Mouse (Mus musculus): ENCODE measurements at regions not wholly inside any gene's neighbourhood (a gene's known extent, or its start where the extent isn't known, plus 50 kb on each side); places are given as distances from the start of the nearest gene placed in this dataset.

DNA sequence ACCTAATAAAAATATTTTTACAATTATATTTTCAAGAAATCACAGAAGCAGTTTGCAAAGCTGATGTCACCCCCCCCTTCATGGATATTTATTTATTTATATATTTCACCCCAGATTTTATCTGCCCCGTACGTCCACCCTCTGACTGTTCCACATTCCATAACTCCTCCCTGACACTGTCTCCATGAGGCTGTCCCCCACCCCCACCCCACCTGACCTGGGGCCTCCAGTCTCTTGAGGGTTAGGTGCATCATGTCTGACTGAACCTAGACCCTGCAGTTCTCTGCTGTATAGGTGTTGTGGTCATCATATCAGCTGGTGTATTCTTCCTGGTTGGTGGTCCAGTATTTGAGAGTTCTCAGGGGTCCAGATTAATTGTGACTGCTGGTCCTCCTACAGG lies 1083.9 kb upstream of the Cadm2 start:
- no peaks in the 10 kb centered on the region for H3K36me3 ChIP-seq (replicated peaks; ENCODE audit: control insufficient read depth, insufficient read depth, low read length)
- H3K4me3 ChIP-seq (ENCODE audit: low read depth, low read length) = no peak overlapping the region
- WGBS = 79% methylated on average over 2 of the region's 2 CpGs
- no peaks in the 10 kb centered on the region for H3K4me1 ChIP-seq (ENCODE audit: control insufficient read depth, insufficient read depth)
- H3K27me3 ChIP-seq (ENCODE audit: control insufficient read depth, insufficient read depth, low read length) = no peaks in the 10 kb centered on the region
- ATAC-seq (ENCODE audit: insufficient read depth, low read depth) = no peak
- no peak overlapping the region for H3K9ac ChIP-seq (replicated peaks; ENCODE audit: low read depth, low read length)
- no peaks in the 10 kb centered on the region for H3K9me3 ChIP-seq (replicated peaks; ENCODE audit: control insufficient read depth, low read length)
- TF ChIP-seq EP300 (IDR thresholded peaks at IDR 0.05; ENCODE audit: low read depth) (no peak), CTCF (IDR thresholded peaks at IDR 0.05; ENCODE audit: low read depth) (no peak)
- H3K4me2 ChIP-seq (ENCODE audit: low read depth, low read length) = no peak overlapping the region
- DNase-seq (ENCODE audit: low spot score) = no peak
- H3K27ac ChIP-seq (ENCODE audit: low read depth) = no peak overlapping the region

DNA sequence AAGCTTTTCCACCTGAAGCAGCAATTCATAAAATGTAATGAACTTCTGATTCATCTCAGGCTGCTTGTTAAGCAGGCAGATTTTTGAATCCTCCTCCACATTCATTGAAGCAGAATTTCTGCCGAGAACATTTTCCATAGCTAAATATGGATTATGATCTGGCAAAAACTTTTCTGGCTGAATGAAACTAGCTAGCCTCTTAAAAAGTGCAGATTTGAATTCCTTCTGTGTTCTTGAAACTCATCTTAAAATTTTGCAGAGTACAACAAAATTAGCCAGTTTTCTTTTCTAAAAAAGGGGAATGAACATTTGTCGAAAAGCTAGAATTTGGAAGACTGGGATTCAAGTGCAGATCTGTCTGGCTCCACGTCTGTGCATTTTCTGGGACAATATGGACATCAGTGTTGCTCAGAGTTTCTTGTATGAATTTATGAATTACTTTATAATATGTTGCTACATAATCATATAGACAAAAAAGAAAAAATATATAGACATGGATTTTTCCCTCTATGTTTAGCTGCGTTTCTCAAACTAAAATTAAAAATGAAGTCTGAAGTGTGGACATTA lies 1046.3 kb upstream of the Cadm2 start:
- no peaks in the 10 kb centered on the region for H3K27me3 ChIP-seq (ENCODE audit: control insufficient read depth, insufficient read depth, low read length)
- no peak overlapping the region for H3K4me3 ChIP-seq (ENCODE audit: low read depth, low read length)
- ATAC-seq (ENCODE audit: insufficient read depth, low read depth) = no peak
- H3K36me3 ChIP-seq (replicated peaks; ENCODE audit: control insufficient read depth, insufficient read depth, low read length) = no peaks in the 10 kb centered on the region
- no peak overlapping the region for H3K27ac ChIP-seq (ENCODE audit: low read depth)
- no peak for DNase-seq (ENCODE audit: low spot score)
- no peak overlapping the region for H3K9ac ChIP-seq (replicated peaks; ENCODE audit: low read depth, low read length)
- no peak for TF ChIP-seq CTCF (IDR thresholded peaks at IDR 0.05; ENCODE audit: low read depth)
- TF ChIP-seq EP300 (IDR thresholded peaks at IDR 0.05; ENCODE audit: low read depth) = no peak
- no peak overlapping the region for H3K4me2 ChIP-seq (ENCODE audit: low read depth, low read length)
- H3K4me1 ChIP-seq (ENCODE audit: control insufficient read depth, insufficient read depth) = no peaks in the 10 kb centered on the region
- WGBS = 77% methylated on average over 4 of the region's 4 CpGs
- no peaks in the 10 kb centered on the region for H3K9me3 ChIP-seq (replicated peaks; ENCODE audit: control insufficient read depth, low read length)

DNA sequence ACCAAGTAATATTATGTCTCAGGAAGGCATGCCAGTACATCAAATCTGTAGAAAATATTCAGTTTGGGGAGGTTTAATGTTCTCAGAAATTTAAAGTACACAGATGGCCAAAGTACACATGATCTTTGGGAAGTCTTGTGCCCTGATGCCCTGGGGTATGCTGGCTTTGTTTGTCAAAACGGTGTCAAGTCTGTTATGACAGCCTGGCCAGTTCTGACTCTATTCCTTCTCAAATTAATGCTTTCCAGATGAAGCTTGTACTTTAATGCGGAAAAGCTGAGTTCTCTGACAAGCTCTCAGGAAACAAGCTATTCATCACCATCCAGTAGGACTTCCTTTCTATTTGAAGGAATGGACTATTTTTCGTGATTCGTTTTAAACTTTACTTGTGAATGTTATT lies 1037.7 kb upstream of the Cadm2 start:
- WGBS = 51% methylated on average over 4 of the region's 4 CpGs
- Histone ChIP-seq H3K9ac (replicated peaks; ENCODE audit: low read depth, low read length) (no peak overlapping the region), H3K27ac (ENCODE audit: low read depth) (no peak overlapping the region), H3K27me3 (ENCODE audit: control insufficient read depth, insufficient read depth, low read length) (no peaks in the 10 kb centered on the region), H3K4me3 (ENCODE audit: low read depth, low read length) (no peak overlapping the region), H3K36me3 (replicated peaks; ENCODE audit: control insufficient read depth, insufficient read depth, low read length) (no peaks in the 10 kb centered on the region), H3K4me1 (ENCODE audit: control insufficient read depth, insufficient read depth) (no peaks in the 10 kb centered on the region), H3K9me3 (replicated peaks; ENCODE audit: control insufficient read depth, low read length) (no peaks in the 10 kb centered on the region), H3K4me2 (ENCODE audit: low read depth, low read length) (no peak overlapping the region)
- TF ChIP-seq EP300 (IDR thresholded peaks at IDR 0.05; ENCODE audit: low read depth) (no peak), CTCF (IDR thresholded peaks at IDR 0.05; ENCODE audit: low read depth) (no peak)
- DNase-seq (ENCODE audit: low spot score) = no peak
- no peak for ATAC-seq (ENCODE audit: insufficient read depth, low read depth)

DNA sequence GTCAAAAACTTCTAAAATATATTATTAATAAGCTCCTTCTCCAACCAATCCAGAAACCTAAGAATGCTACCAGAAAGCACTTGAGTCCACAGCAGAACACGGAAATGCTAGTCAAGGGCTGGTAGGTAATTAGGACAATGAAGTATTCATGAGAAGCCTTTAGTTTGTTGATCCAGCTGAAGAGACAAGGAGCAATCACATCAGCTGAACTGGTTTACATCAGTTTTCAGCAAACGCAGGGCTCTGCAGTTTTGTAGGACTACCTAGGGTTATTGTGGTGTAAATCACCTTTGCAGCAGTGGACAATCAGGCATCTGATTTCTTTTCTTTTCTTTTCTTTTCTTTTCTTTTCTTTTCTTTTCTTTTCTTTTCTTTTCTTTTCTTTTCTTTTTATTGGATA lies 1007.3 kb upstream of the Cadm2 start:
- no peaks in the 10 kb centered on the region for H3K27me3 ChIP-seq (ENCODE audit: control insufficient read depth, insufficient read depth, low read length)
- H3K4me1 ChIP-seq (ENCODE audit: control insufficient read depth, insufficient read depth) = no peaks in the 10 kb centered on the region
- TF ChIP-seq EP300 (IDR thresholded peaks at IDR 0.05; ENCODE audit: low read depth) (no peak), CTCF (IDR thresholded peaks at IDR 0.05; ENCODE audit: low read depth) (no peak)
- no peak overlapping the region for H3K27ac ChIP-seq (ENCODE audit: low read depth)
- DNase-seq (ENCODE audit: low spot score) (no peak), ATAC-seq (ENCODE audit: insufficient read depth, low read depth) (no peak)
- no peaks in the 10 kb centered on the region for H3K9me3 ChIP-seq (replicated peaks; ENCODE audit: control insufficient read depth, low read length)
- H3K4me2 ChIP-seq (ENCODE audit: low read depth, low read length) = no peak overlapping the region
- H3K9ac ChIP-seq (replicated peaks; ENCODE audit: low read depth, low read length) = no peak overlapping the region
- H3K36me3 ChIP-seq (replicated peaks; ENCODE audit: control insufficient read depth, insufficient read depth, low read length) = no peaks in the 10 kb centered on the region
- 67% methylated on average over 2 of the region's 2 CpGs for WGBS
- H3K4me3 ChIP-seq (ENCODE audit: low read depth, low read length) = no peak overlapping the region

GRCm38 (mm10) chr16:68614041-68614440 lies 993.3 kb upstream of the Cadm2 start:
- WGBS = 65% methylated on average over 2 of the region's 2 CpGs
- no peak overlapping the region for H3K9ac ChIP-seq (replicated peaks; ENCODE audit: low read depth, low read length)
- no peak for DNase-seq (ENCODE audit: low spot score)
- no peaks in the 10 kb centered on the region for H3K27me3 ChIP-seq (ENCODE audit: control insufficient read depth, insufficient read depth, low read length)
- no peak for TF ChIP-seq EP300 (IDR thresholded peaks at IDR 0.05; ENCODE audit: low read depth)
- peak; percentile 23; the same call in 1 of the 2 replicates for TF ChIP-seq CTCF (IDR thresholded peaks at IDR 0.05; ENCODE audit: low read depth)
- H3K4me2 ChIP-seq (ENCODE audit: low read depth, low read length) = no peak overlapping the region
- H3K4me1 ChIP-seq (ENCODE audit: control insufficient read depth, insufficient read depth) = no peaks in the 10 kb centered on the region
- no peak for ATAC-seq (ENCODE audit: insufficient read depth, low read depth)
- H3K9me3 ChIP-seq (replicated peaks; ENCODE audit: control insufficient read depth, low read length) = no peaks in the 10 kb centered on the region
- H3K36me3 ChIP-seq (replicated peaks; ENCODE audit: control insufficient read depth, insufficient read depth, low read length) = no peaks in the 10 kb centered on the region
- no peak overlapping the region for H3K4me3 ChIP-seq (ENCODE audit: low read depth, low read length)
- H3K27ac ChIP-seq (ENCODE audit: low read depth) = no peak overlapping the region
